Mouse (Mus musculus) embryo, embryonic 11.5 days (tissue): Measurements from ENCODE around the gene Rbm15.
"Not testable (repeated sequence)": the region's sequence is repeated elsewhere in the genome, so short reads cannot be mapped to it uniquely, and the experiment has no call there.

Source experiments
- DNase-seq: peaks from one replicate; pipeline ENCODE4 v3.0.0-alpha.2; 2012; ENCODE audit warnings: low read depth, low spot score

Rbm15 gene

GRCm38 (mm10) chr3:107331746-107332126, 1.7 kb downstream of the Rbm15 start:
- DNase-seq = no peak

- no peak for DNase-seq
Measured at GRCm38 (mm10) chr3:107330503-107331424, 2.7 kb downstream of the Rbm15 start.

- DNase-seq = no peak
Measured at GRCm38 (mm10) chr3:107326442-107326841, 7.0 kb downstream of the Rbm15 start.

GRCm38 (mm10) chr3:107321776-107322175, 11.7 kb downstream of the Rbm15 start:
- no peak for DNase-seq

- DNase-seq = no peak
Measured at GRCm38 (mm10) chr3:107321141-107321540, 12.3 kb downstream of the Rbm15 start.

- no peak for DNase-seq
Measured at GRCm38 (mm10) chr3:107317338-107317737, 16.1 kb downstream of the Rbm15 start.

GRCm38 (mm10) chr3:107296917-107297316, 36.6 kb downstream of the Rbm15 start:
- DNase-seq = not testable (repeated sequence)

GRCm38 (mm10) chr3:107295672-107296360, 37.7 kb downstream of the Rbm15 start:
- no peak for DNase-seq

GRCm38 (mm10) chr3:107290764-107291381, 42.6 kb downstream of the Rbm15 start, which contains the start of gene Slc16a4:
Slc16a4 (plus strand) TSS chr3:107291230.
- peak; percentile 46 for DNase-seq

GRCm38 (mm10) chr3:107287346-107287745, 46.1 kb downstream of the Rbm15 start:
- no peak for DNase-seq

GRCm38 (mm10) chr3:107286123-107286522, 47.4 kb downstream of the Rbm15 start:
- no peak for DNase-seq

- peak; percentile 85 for DNase-seq
Measured at GRCm38 (mm10) chr3:107278479-107279269, 54.8 kb downstream of the Rbm15 start, which contains the start of gene Lamtor5. Lamtor5 (plus strand) TSS chr3:107278858.

GRCm38 (mm10) chr3:107276626-107277025, 56.8 kb downstream of the Rbm15 start:
- DNase-seq = no peak

GRCm38 (mm10) chr3:107275996-107276395, 57.5 kb downstream of the Rbm15 start:
- DNase-seq = no peak
